Mouse (Mus musculus) bone marrow macrophage, adult 2 months (primary cell): Measurements from ENCODE around the gene Gm28051.

ENCODE experiments used
- CTCF ChIP-seq: IDR thresholded peaks from 2 replicates; pipeline ENCODE4 v1.5.1; 2012; ENCODE audit warnings: low read depth, mild to moderate bottlenecking, low read length, moderate library complexity
- POLR2A ChIP-seq: IDR thresholded peaks from 2 replicates; pipeline ENCODE4 v1.6.1; 2012; ENCODE audit warnings: mild to moderate bottlenecking, low read depth, low read length, borderline replicate concordance

DNA sequence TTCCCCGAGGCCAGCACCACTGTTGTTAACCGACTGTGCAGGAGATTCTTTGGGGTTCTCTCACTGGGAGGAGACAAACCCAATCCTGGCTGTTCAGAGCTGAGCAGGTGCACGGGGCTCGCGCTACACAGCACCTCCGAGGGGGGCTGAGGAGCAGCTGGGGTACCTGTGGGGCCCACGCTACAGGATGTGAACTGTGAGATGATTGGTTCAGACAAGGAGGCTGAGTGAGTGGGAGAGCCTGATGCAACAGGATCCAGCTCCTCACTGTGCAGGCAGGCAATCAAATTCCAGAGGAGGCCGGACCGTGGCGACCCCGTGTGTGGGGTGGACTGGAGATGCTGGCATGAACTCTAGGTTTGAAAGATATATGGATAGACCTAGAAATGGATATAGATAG is 35.1 kb downstream of the Gm28051 start:
- TF ChIP-seq CTCF: no peak
- no peak for TF ChIP-seq POLR2A
